Mouse (Mus musculus) embryonic stem cell, embryonic (primary cell): ENCODE results near the gene Insig2.

Experiments
- CTCF ChIA-PET, 4 experiments: fragments of 300-600 bp in 2 of 4; fragments of 350-600 bp in 2 of 4; sonication (Branson Sonifier 250); formaldehyde crosslinking; loops; one replicate each; lab custom pipeline; 2022; ENCODE audit warnings: inconsistent platforms in 2 of 4; lab: Charles Lee
- POLR2A ChIA-PET, 4 experiments: fragments of 300-600 bp in 2 of 4; fragments of 350-600 bp in 2 of 4; sonication (Branson Sonifier 250); formaldehyde crosslinking; loops; one replicate each; lab custom pipeline; 2022; ENCODE audit warnings: antibody characterized with exemption in 4 of 4, inconsistent platforms in 1 of 4; lab: Charles Lee

Gene Insig2

GRCm38 (mm10) chr1:121329391-121329790 is 3.0 kb downstream of the Insig2 start:
- CTCF ChIA-PET: no interaction called here
- POLR2A ChIA-PET: interaction anchor here in 1 of 4 experiments (1.4 kb wide), 1 partner anchor 33 kb away, joined by 3 read pairs; no protein-coding TSS in a partner anchor

- POLR2A ChIA-PET: interaction anchor here in 3 of 4 experiments (0.7 to 2.0 kb wide), 26 partner anchors 10 to 241 kb away, joined by 3 to 10 read pairs (median 4); partner anchors contain the start of genes Ccdc93 (in 2 of the 3) and Ddx18 (in 1 of the 3)
- CTCF ChIA-PET: interaction anchor here in 1 of 4 experiments (0.7 kb wide), 1 partner anchor 113 kb away, joined by 3 read pairs; no protein-coding TSS in a partner anchor
These were observed 4.2 kb downstream of the Insig2 start for GRCm38 (mm10) chr1:121328193-121328555.

DNA sequence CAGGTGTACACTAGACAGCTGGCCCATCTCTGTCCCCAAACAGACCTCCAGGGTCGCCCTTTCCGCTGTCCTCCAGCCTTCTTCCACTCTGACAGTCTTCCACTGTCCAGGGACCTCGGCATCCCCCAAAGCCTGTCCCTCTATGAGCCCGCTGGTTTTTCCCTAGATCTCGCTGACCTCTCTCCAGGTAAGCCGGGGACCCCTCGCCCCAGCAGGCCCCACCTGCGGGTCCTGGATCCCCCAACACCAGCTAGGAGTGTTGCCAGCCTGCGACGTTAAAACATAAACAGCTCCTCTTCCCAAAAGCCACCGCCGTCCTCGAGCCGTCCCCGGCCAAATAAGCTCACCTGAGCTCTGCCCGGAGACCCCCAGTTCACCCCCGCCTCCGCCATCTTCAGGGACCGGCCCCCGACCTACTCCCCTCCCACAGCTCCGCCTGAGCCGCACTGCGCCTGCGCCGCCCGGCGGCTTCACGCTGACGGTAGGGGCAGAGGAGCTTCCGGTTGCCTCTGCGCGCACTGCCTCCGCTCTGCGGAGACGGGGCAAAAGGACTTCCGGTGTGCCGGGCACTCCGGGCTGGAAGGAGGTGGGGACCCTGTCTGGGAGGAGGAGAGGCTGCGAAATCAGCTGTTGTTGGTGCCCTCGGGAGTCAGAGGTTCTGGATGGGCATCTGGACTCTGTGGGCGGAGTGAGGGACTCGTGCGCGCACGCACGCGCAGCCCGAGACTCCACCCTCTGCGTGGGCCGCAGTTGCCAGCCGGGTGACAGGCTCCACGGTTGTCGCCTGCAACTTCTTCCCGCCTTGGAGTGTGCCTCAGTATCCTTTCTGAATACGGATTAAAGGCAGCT is 4.8 kb downstream of the Insig2 start:
- CTCF ChIA-PET: interaction anchor here in 1 of 4 experiments (0.7 kb wide), 1 partner anchor 113 kb away, joined by 3 read pairs; no protein-coding TSS in a partner anchor
- POLR2A ChIA-PET: interaction anchor here (0.6 to 2.0 kb wide), 34 partner anchors 10 to 240 kb away, joined by 3 to 10 read pairs (median 4); partner anchors contain the start of genes Ccdc93 (in 2 of the 4) and Ddx18 (in 1 of the 4)

- CTCF ChIA-PET: interaction anchor here in 1 of 4 experiments (0.7 kb wide), 1 partner anchor 286 kb away, joined by 4 read pairs; no protein-coding TSS in a partner anchor
- POLR2A ChIA-PET: interaction anchor here (0.6 to 2.0 kb wide), 21 partner anchors 9 to 241 kb away, joined by 3 to 10 read pairs (median 4); partner anchors contain the start of genes Ccdc93 (in 2 of the 4) and Ddx18 (in 1 of the 4)
These were observed 5.6 kb downstream of the Insig2 start for GRCm38 (mm10) chr1:121326591-121327343.

GRCm38 (mm10) chr1:121323501-121323900 is 8.9 kb downstream of the Insig2 start:
- POLR2A ChIA-PET: no interaction called here
- CTCF ChIA-PET: no interaction called here

GRCm38 (mm10) chr1:121314766-121315428 is 17.5 kb downstream of the Insig2 start:
- POLR2A ChIA-PET: interaction anchor here in 1 of 4 experiments (2.4 kb wide), 1 partner anchor 13 kb away, joined by 9 read pairs; no protein-coding TSS in a partner anchor

GRCm38 (mm10) chr1:121313181-121313580 is 19.2 kb downstream of the Insig2 start:
- ChIA-PET POLR2A (interaction anchor here in 2 of 4 experiments (0.8 to 1.2 kb wide), 2 partner anchors 15 kb away, joined by 3 read pairs; no protein-coding TSS in a partner anchor), CTCF (no interaction called here)

More at GRCm38 (mm10) chr1:121314766-121315428, 17.5 kb downstream of the Insig2 start:
- CTCF ChIA-PET: interaction anchor here in 1 of 4 experiments (0.5 kb wide), 1 partner anchor 565 kb away, joined by 3 read pairs; no protein-coding TSS in a partner anchor

- CTCF ChIA-PET: interaction anchor here in 1 of 4 experiments (0.6 kb wide), 1 partner anchor 224 kb away, joined by 3 read pairs; no protein-coding TSS in a partner anchor
- POLR2A ChIA-PET: interaction anchor here in 1 of 4 experiments (1.2 kb wide), 1 partner anchor 16 kb away, joined by 3 read pairs; no protein-coding TSS in a partner anchor
These were observed 20.1 kb downstream of the Insig2 start for GRCm38 (mm10) chr1:121312326-121312725.

DNA sequence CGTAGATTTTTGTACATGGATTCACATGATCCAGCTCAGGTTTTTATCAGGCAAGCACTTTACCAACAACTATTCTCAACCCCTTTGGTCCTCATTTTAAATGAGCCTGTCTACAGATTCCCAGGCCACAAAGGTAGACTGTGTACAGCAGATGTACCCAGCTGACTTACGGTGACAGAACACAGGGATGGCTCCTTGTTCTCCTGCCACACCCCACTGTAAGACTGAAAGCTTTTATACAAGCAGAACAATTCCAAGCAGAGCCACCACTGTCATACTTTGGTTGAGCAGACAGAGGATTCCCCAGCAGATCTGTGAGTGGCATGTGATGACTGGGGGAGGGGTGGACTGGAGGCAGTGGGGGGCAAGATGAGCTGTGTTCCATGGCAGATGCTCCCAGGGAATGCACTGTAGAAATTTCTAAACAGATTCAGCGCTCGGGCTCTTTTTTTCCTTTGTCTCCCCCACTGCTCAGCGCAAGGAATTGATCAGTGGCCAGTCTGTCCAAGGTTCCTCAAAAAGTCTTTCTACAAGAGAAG is 35.6 kb downstream of the Insig2 start:
- CTCF ChIA-PET: no interaction called here
- POLR2A ChIA-PET: interaction anchor here in 3 of 4 experiments (0.6 to 1.7 kb wide), 5 partner anchors 25 to 334 kb away, joined by 3 to 4 read pairs (median 3); no protein-coding TSS in a partner anchor

- ChIA-PET POLR2A (no interaction called here), CTCF (no interaction called here)
These were observed 38.8 kb downstream of the Insig2 start for GRCm38 (mm10) chr1:121293571-121293970.

GRCm38 (mm10) chr1:121290841-121291240 is 41.5 kb downstream of the Insig2 start:
- CTCF ChIA-PET: no interaction called here
- POLR2A ChIA-PET: interaction anchor here in 1 of 4 experiments (0.7 kb wide), 1 partner anchor 50 kb away, joined by 3 read pairs; no protein-coding TSS in a partner anchor

GRCm38 (mm10) chr1:121290340-121290739 is 42.0 kb downstream of the Insig2 start:
- CTCF ChIA-PET: no interaction called here
- POLR2A ChIA-PET: interaction anchor here in 2 of 4 experiments (0.7 kb wide), 2 partner anchors 15 to 49 kb away, joined by 3 read pairs; no protein-coding TSS in a partner anchor

GRCm38 (mm10) chr1:121284197-121284596 is 48.2 kb downstream of the Insig2 start:
- CTCF ChIA-PET: no interaction called here
- POLR2A ChIA-PET: no interaction called here

DNA sequence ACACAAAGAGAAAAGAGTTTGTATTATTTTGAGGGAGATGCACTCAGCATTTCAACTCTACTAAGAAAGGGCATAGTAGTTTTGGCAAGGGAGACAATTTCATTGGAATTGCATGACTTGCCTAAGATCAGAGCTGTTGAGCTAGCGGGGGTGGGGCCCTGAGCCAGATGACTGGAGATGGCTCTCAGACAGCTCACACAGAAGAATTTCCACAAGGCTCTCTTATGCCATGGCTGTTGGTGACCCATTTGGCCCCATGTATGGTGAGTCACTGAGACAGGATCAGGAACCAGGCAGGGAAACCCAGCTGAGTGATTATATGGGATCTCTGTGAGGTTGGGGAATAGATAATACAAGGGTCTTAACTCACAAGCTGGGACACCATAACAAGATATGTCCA is 51.9 kb downstream of the Insig2 start:
- POLR2A ChIA-PET: no interaction called here
- CTCF ChIA-PET: no interaction called here

DNA sequence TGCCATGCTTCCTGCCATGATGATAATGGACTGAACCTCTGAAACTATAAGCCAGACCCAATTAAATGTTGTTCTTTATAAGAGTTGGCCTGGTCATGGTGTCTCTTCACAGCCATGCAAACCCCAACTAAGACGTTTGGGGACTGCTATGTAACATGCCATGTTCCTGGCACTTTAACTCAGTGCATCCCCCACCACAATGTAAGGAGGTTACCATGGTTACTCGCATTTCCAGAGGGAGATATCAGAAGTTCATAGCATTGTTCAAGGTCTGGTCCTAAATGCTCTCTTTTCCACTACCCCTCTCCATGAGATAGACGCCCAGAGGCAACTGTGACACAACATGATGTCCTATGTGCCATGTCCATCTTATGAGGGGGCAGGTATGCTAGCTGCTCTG is 54.0 kb downstream of the Insig2 start:
- ChIA-PET POLR2A (no interaction called here), CTCF (no interaction called here)

DNA sequence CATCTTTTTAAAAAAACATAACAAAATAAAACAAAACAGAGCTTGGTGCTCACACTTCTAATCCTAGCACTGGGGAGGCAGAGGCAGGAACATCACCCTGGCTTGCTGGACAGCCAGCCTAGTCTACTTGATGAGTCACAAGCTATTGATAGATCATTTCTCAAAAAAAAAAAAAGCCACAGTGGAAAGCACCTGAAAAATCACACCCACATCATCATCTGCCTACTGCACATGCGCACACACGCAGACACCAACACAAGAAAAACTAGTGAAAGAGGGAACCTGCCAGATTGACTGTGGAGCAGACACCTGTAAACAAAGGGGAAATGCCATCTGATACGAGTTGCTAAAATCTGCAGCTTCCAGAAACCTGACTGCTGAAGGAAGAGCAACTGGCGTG is 54.9 kb downstream of the Insig2 start:
- ChIA-PET POLR2A (interaction anchor here in 1 of 4 experiments (0.7 kb wide), 1 partner anchor 17 kb away, joined by 5 read pairs; no protein-coding TSS in a partner anchor), CTCF (no interaction called here)

- CTCF ChIA-PET: no interaction called here
- POLR2A ChIA-PET: no interaction called here
These were observed 56.4 kb downstream of the Insig2 start for GRCm38 (mm10) chr1:121275961-121276506.
